Mouse (Mus musculus) liver, embryonic 14.5 days (tissue): ENCODE measurements around the gene Cd82.

Experiments used
- CTCF ChIP-seq: IDR thresholded peaks from 2 replicates; pipeline ENCODE4 v1.5.1; 2016; ENCODE audit warnings: antibody characterized with exemption, low read depth, control low read depth
- EP300 ChIP-seq: IDR thresholded peaks from 2 replicates; pipeline ENCODE4 v1.6.1; 2016; ENCODE audit warnings: antibody characterized with exemption, low read depth

GRCm38 (mm10) chr2:93383831-93384230 is 79.1 kb downstream of the Cd82 start:
- TF ChIP-seq CTCF (no peak), EP300 (no peak)
